26 mouse cellular contexts compared by ENCODE assay signal in the genomic region with DNA sequence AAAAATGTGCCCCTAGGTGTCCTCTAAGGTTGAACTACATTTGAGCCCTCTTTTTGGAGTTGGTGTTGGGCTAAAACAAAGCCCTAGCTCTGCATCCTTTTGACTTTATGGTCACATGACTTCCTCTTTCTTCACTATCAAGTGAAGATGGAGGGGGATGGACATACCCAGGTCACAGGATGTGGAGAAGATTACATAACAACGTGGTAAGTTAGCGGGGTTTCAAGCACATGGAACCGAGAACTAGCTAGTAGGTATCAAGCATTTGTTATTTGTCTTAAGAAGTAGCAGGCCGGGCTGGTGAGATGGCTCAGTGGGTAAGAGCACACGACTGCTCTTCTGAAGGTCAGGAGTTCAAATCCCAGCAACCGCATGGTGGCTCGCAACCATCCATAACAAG. TPM values are rescaled to one million over a fixed set of nuclear protein-coding genes. Genes with fewer than 3 reads are reported as not detected.
DNase-seq lines count a peak whose midpoint lies in the region; ATAC-seq and TF ChIP-seq lines count a peak whose summit lies in the region.
"Had no signal": no experiment of that assay in that cellular context is flagged by ENCODE, and none has a peak within 500 bp of the region (broad histone marks: within the 10 kb centered on the region; RNA-seq: fewer than 3 reads in every experiment).

No protein-coding gene starts in this region.

- 46% methylated on average over 7 of the region's 7 CpGs for WGBS in liver, postnatal 0 days (ENCODE audit: insufficient replicate concordance)
- 65% methylated on average over 7 of the region's 7 CpGs for WGBS in liver, embryonic 11.5 days

- peak; percentile 47; the same call in 1 of the 2 replicates for ATAC-seq in liver, postnatal 0 days
- ATAC-seq in liver, embryonic 11.5 days (replicated peaks; ENCODE audit: low FRiP score), result no peak
- peak; percentile 87 for ATAC-seq in activated CD4-positive, CD25-positive, alpha-beta regulatory T cell, adult 4 months
- ATAC-seq in inflammation-experienced regulatory T-cells, adult 6 months, result peak; percentile 91
- no peak for ATAC-seq in erythroblast, adult 5-6 weeks (replicated peaks; ENCODE audit: low FRiP score, poor library complexity, severe bottlenecking)
- ATAC-seq: forebrain, postnatal 0 days; intestine, embryonic 15.5 days; midbrain, embryonic 16.5 days had no signal

- H3K4me2 ChIP-seq in liver, postnatal 0 days (ENCODE audit: low read depth, low read length), result no peak overlapping the region
- H3K4me2 ChIP-seq in liver, embryonic 11.5 days, result no peak overlapping the region
- H3K4me2 ChIP-seq: embryonic facial prominence, embryonic 12.5 days; hindbrain, embryonic 12.5 days; intestine, embryonic 15.5 days had no signal

- no peaks in the 10 kb centered on the region for H3K9me3 ChIP-seq in liver, postnatal 0 days (ENCODE audit: low read length)
- H3K9me3 ChIP-seq in liver, embryonic 11.5 days (ENCODE audit: control insufficient read depth, low read length), result no peaks in the 10 kb centered on the region
- H3K9me3 ChIP-seq: embryonic facial prominence, embryonic 12.5 days; heart, embryonic 10.5 days; hindbrain, embryonic 12.5 days; intestine, embryonic 15.5 days had no signal

- TF ChIP-seq EP300 in liver, postnatal 0 days (IDR thresholded peaks at IDR 0.05; ENCODE audit: low read depth), result no peak

- no peaks in the 10 kb centered on the region for H3K4me1 ChIP-seq in liver, postnatal 0 days (ENCODE audit: insufficient read depth)
- no peaks in the 10 kb centered on the region for H3K4me1 ChIP-seq in liver, embryonic 11.5 days (replicated peaks; ENCODE audit: control insufficient read depth, insufficient read depth, low read length)
- H3K4me1 ChIP-seq: heart, embryonic 10.5 days; intestine, embryonic 15.5 days had no signal

- H3K27me3 ChIP-seq in liver, postnatal 0 days (ENCODE audit: insufficient read depth, low read length), result no peaks in the 10 kb centered on the region
- H3K27me3 ChIP-seq in liver, embryonic 11.5 days (replicated peaks; ENCODE audit: control insufficient read depth, insufficient read depth, low read length), result no peaks in the 10 kb centered on the region
- no peaks in the 10 kb centered on the region for H3K27me3 ChIP-seq in splenic B cell, adult 2 months (ENCODE audit: control insufficient read depth, insufficient read depth, low read length, poor library complexity, severe bottlenecking)
- H3K27me3 ChIP-seq: embryonic facial prominence, embryonic 12.5 days; hindbrain, embryonic 12.5 days; intestine, embryonic 15.5 days had no signal

- no peaks in the 10 kb centered on the region for H3K36me3 ChIP-seq in liver, postnatal 0 days (replicated peaks; ENCODE audit: insufficient read depth, low read length)
- no peaks in the 10 kb centered on the region for H3K36me3 ChIP-seq in liver, embryonic 11.5 days (ENCODE audit: control insufficient read depth, insufficient read depth, low read length)
- no peaks in the 10 kb centered on the region for H3K36me3 ChIP-seq in splenic B cell, adult 2 months (ENCODE audit: control insufficient read depth, insufficient read depth, low read length, poor library complexity, severe bottlenecking)
- H3K36me3 ChIP-seq: embryonic facial prominence, embryonic 12.5 days; heart, embryonic 10.5 days; intestine, embryonic 15.5 days had no signal

- H3K27ac ChIP-seq in liver, postnatal 0 days (ENCODE audit: low read depth), result no peak overlapping the region
- H3K27ac ChIP-seq in liver, embryonic 11.5 days (ENCODE audit: low read depth, low read length), result no peak overlapping the region
- H3K27ac ChIP-seq: embryonic facial prominence, embryonic 12.5 days; heart, embryonic 10.5 days; hindbrain, embryonic 12.5 days; intestine, embryonic 15.5 days had no signal

- no peak overlapping the region for H3K9ac ChIP-seq in liver, postnatal 0 days (replicated peaks)
- H3K9ac ChIP-seq in liver, embryonic 11.5 days (ENCODE audit: low read depth, low read length), result no peak overlapping the region
- H3K9ac ChIP-seq: embryonic facial prominence, embryonic 12.5 days; forebrain, postnatal 0 days; hindbrain, embryonic 12.5 days; intestine, embryonic 15.5 days had no signal

- DNase-seq in liver, postnatal 0 days, result no peak
- DNase-seq in liver, embryonic 11.5 days (ENCODE audit: low spot score), result no peak
- peak; percentile 73 for DNase-seq in splenic B cell, adult 2 months (ENCODE audit: low read depth, low spot score)
- DNase-seq in adrenal gland, postnatal 14 days, result no peak
- no peak for DNase-seq in thymus, adult 18-20 months
- DNase-seq: adrenal gland, postnatal 36 days; cerebellum, adult 8-10 months; forebrain, postnatal 0 days; kidney, postnatal 4 days; lung, postnatal 10 days; retina, postnatal 1 day; thymus, postnatal 36 days had no signal

- TF ChIP-seq CTCF in liver, postnatal 0 days (IDR thresholded peaks at IDR 0.05; ENCODE audit: low read depth), result no peak

- H3K4me3 ChIP-seq in liver, postnatal 0 days (ENCODE audit: low read depth, low read length), result no peak overlapping the region
- H3K4me3 ChIP-seq in liver, embryonic 11.5 days (ENCODE audit: low read depth, low read length), result no peak overlapping the region
- H3K4me3 ChIP-seq: embryonic facial prominence, embryonic 12.5 days; heart, embryonic 10.5 days; hindbrain, embryonic 12.5 days; intestine, embryonic 15.5 days had no signal

RNA-seq across cellular contexts. Expression of gene Hspa8, which starts 13.3 kb away (rescaled TPM):
- 750 and 793 TPM in 2 replicates for polyA plus RNA-seq in liver, postnatal 0 days (2015; fragmentation: Nextera tagmentation; extraction: Ambion mirVana)
- polyA plus RNA-seq in liver, embryonic 11.5 days (2014; fragmentation: Nextera tagmentation; extraction: Ambion mirVana), result 3,603 and 3,888 TPM in 2 replicates
- polyA plus RNA-seq in activated CD4-positive, CD25-positive, alpha-beta regulatory T cell, adult 4 months (2017; shearing (Covaris generic)), result 1,000 to 10,000 TPM; 3,239 to 3,330 TPM
- 1,000 to 10,000 TPM; 2,551 to 3,273 (median 2,898) TPM for polyA plus RNA-seq in inflammation-experienced regulatory T-cells, adult 6 months (2017; shearing (Covaris generic))
- total RNA-seq in erythroblast, adult 5-6 weeks (2015; ENCODE audit: low replicate concordance), result 767 and 958 TPM in 2 replicates
- 825 and 1,090 TPM in 2 replicates for total RNA-seq in erythroblast, adult 5-6 weeks (2017; ENCODE audit: low replicate concordance)
- 1,718 and 2,240 TPM in 2 replicates for total RNA-seq in adrenal gland, postnatal 14 days (2021)

RNA-seq across cellular contexts. Expression of gene Bsx, which starts 59.9 kb away (rescaled TPM):
- not detected in 2 replicates for polyA plus RNA-seq in liver, postnatal 0 days (2015; fragmentation: Nextera tagmentation; extraction: Ambion mirVana)
- polyA plus RNA-seq in liver, embryonic 11.5 days (2014; fragmentation: Nextera tagmentation; extraction: Ambion mirVana), result not detected in 2 replicates
- polyA plus RNA-seq in activated CD4-positive, CD25-positive, alpha-beta regulatory T cell, adult 4 months (2017; shearing (Covaris generic)), result not detected
- polyA plus RNA-seq in inflammation-experienced regulatory T-cells, adult 6 months (2017; shearing (Covaris generic)), result not detected
- not detected in 2 replicates for total RNA-seq in erythroblast, adult 5-6 weeks (2015; ENCODE audit: low replicate concordance)
- total RNA-seq in erythroblast, adult 5-6 weeks (2017; ENCODE audit: low replicate concordance), result 0.14 TPM in 1 of 2 replicates, not detected in the other
- total RNA-seq in adrenal gland, postnatal 14 days (2021), result not detected in 2 replicates
- total RNA-seq: adrenal gland, postnatal 36 days; gastrocnemius, postnatal 4 days; layer of hippocampus, postnatal 10 days had no signal
- polyA plus RNA-seq: embryonic facial prominence, embryonic 12.5 days; heart, embryonic 10.5 days; heart, postnatal 0 days; hindbrain, embryonic 12.5 days; intestine, embryonic 15.5 days; kidney, embryonic 14.5 days; limb, embryonic 11.5 days; liver, embryonic 16.5 days had no signal

Comparison
In these comparisons a context has a peak if more than half of its experiments do, and no peak if none do; other contexts are left out.
1. ATAC-seq: peak in liver, postnatal 0 days (single experiment), activated CD4-positive, CD25-positive, alpha-beta regulatory T cell, adult 4 months (single experiment) and inflammation-experienced regulatory T-cells, adult 6 months (single experiment); none in liver, embryonic 11.5 days (single experiment) and erythroblast, adult 5-6 weeks (single experiment).